Mouse (Mus musculus): ENCODE measurements around the gene Tmem115. TPM values are rescaled to one million over a fixed set of nuclear protein-coding genes. Genes with fewer than 3 reads are reported as not detected.

Gene Tmem115
- total and polyA plus RNA-seq, 2 experiments: 10.9 to 47.3 TPM

DNA sequence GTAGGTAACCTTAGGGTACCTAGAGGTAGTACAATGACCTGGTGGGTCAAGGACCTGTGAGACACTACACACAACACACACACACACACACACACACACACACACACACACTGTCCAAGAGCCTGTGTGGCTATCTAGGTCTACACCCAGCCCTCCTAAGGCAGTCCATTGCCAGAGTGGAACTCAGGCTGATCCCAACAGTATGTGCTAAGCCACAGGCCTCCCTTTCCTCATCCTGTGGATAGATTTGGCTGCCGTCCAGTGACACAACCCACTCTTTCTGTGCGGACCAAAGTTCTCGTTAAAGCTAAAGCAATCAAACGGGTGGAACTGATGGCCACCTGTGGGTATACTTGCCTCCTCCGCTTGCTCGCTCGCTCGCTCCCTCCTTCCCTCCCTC is 43.6 kb upstream of the Tmem115 start:
- DNase-seq (ENCODE audit: extremely low read depth, low read depth, low spot score): peak; percentile 4
- Histone ChIP-seq H3K36me3 (ENCODE audit: control insufficient read depth, insufficient read depth, low read length) (no peaks in the 10 kb centered on the region), H3K4me3 (ENCODE audit: insufficient read depth, low read depth, low read length) (no peak overlapping the region), H3K27me3 (ENCODE audit: control insufficient read depth, insufficient read depth, low read length) (no peaks in the 10 kb centered on the region), H3K9ac (ENCODE audit: low read depth, low read length) (no peak overlapping the region), H3K4me1 (ENCODE audit: control insufficient read depth, insufficient read depth, low read length) (no peaks in the 10 kb centered on the region), H3K27ac (replicated peaks; ENCODE audit: insufficient read depth, low read depth, low read length) (no peak overlapping the region), H3K79me2 (ENCODE audit: control insufficient read depth, insufficient read depth, low read length) (no peaks in the 10 kb centered on the region)
- WGBS: 34% methylated on average over 8 of the region's 8 CpGs
- TF ChIP-seq CTCF (IDR thresholded peaks at IDR 0.05; ENCODE audit: low read depth, low read length) (no peak), POLR2A (IDR thresholded peaks at IDR 0.05; ENCODE audit: extremely low read depth, insufficient read depth, low read length) (no peak)

DNA sequence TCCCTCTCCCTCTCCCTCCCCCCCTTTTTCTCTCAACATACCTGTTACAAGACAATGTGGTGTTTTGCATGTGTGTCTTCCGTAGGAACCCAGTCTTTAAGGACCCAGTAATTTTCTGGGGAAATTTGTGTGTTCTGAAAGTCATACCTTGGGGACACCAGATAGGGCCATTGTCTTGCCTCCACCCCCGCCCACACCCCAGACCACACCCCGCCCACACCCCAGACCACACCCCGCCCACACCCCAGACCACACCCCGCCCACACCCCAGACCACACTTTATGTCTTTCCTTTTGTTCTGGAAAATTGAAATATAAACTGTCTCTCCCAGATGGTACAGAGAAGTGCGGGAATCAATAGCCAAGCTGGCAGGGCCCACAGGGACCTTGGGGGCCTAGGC is 43.1 kb upstream of the Tmem115 start:
- Histone ChIP-seq H3K27me3 (ENCODE audit: control insufficient read depth, insufficient read depth, low read length) (no peaks in the 10 kb centered on the region), H3K4me3 (ENCODE audit: insufficient read depth, low read depth, low read length) (no peak overlapping the region)
- TF ChIP-seq POLR2A (IDR thresholded peaks at IDR 0.05; ENCODE audit: extremely low read depth, insufficient read depth, low read length) (no peak), CTCF (IDR thresholded peaks at IDR 0.05; ENCODE audit: low read depth, low read length) (no peak)

DNA sequence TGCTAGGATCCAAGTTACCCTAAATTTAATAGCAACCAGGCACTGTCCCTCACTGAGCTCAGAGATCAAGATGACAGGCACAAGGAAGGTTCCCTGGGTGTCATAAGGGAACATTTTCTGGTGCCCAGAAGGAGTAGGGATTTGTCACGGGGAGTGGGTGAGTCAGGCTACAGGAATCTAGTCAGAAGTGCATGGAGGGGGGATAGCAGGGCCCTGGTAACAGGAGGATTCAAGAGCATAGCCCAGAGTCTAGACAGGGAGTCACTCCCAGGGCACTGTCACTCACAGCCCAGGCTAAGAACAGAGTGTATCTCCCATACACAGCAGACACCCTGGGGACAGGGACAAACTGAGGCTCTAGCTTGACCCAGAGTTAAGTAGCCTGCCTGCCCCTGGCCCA is 40.2 kb upstream of the Tmem115 start:
- DNase-seq (ENCODE audit: extremely low read depth, low read depth, low spot score): no peak
- H3K9ac ChIP-seq (ENCODE audit: low read depth, low read length): no peak overlapping the region
- H3K4me1 ChIP-seq (ENCODE audit: control insufficient read depth, insufficient read depth, low read length): no peaks in the 10 kb centered on the region
- H3K27ac ChIP-seq (replicated peaks; ENCODE audit: insufficient read depth, low read depth, low read length): no peak overlapping the region
- WGBS: 62% methylated on average over 1 of the region's 1 CpGs
- H3K36me3 ChIP-seq (ENCODE audit: control insufficient read depth, insufficient read depth, low read length): no peaks in the 10 kb centered on the region
- H3K27me3 ChIP-seq (ENCODE audit: control insufficient read depth, insufficient read depth, low read length): no peaks in the 10 kb centered on the region
- no peaks in the 10 kb centered on the region for H3K79me2 ChIP-seq (ENCODE audit: control insufficient read depth, insufficient read depth, low read length)
- TF ChIP-seq POLR2A (IDR thresholded peaks at IDR 0.05; ENCODE audit: extremely low read depth, insufficient read depth, low read length): no peak
- no peak for TF ChIP-seq CTCF (IDR thresholded peaks at IDR 0.05; ENCODE audit: low read depth, low read length)
- H3K4me3 ChIP-seq (ENCODE audit: insufficient read depth, low read depth, low read length): no peak overlapping the region

More for the DNA sequence above, 43.1 kb upstream of the Tmem115 start:
- Histone ChIP-seq H3K27ac (replicated peaks; ENCODE audit: insufficient read depth, low read depth, low read length) (no peak overlapping the region), H3K79me2 (ENCODE audit: control insufficient read depth, insufficient read depth, low read length) (no peaks in the 10 kb centered on the region), H3K36me3 (ENCODE audit: control insufficient read depth, insufficient read depth, low read length) (no peaks in the 10 kb centered on the region), H3K9ac (ENCODE audit: low read depth, low read length) (no peak overlapping the region), H3K4me1 (ENCODE audit: control insufficient read depth, insufficient read depth, low read length) (no peaks in the 10 kb centered on the region)
- 67% methylated on average over 6 of the region's 6 CpGs for WGBS
- no peak for DNase-seq (ENCODE audit: extremely low read depth, low read depth, low spot score)

DNA sequence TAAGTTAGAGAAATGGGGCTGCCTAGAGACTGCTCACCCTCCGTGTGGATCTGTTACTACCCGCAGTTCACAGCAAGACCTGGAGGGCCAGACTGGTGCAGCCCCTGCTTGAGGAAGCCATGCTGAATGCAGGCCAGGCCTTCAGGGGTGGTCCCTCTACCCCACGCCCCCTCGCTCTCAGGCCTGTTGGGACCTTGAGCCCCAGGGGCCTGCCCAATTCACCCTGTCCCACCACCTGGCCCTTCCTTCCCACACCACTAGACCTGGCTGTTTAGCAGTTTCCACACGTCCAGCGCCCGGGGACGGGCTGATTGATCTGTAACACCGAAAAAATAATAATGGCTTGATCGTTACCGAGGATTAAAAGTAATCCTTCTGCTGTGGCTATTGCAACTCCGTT is 39.5 kb upstream of the Tmem115 start:
- H3K27me3 ChIP-seq (ENCODE audit: control insufficient read depth, insufficient read depth, low read length): no peaks in the 10 kb centered on the region
- H3K4me1 ChIP-seq (ENCODE audit: control insufficient read depth, insufficient read depth, low read length): no peaks in the 10 kb centered on the region
- no peak for DNase-seq (ENCODE audit: extremely low read depth, low read depth, low spot score)
- 86% methylated on average over 12 of the region's 12 CpGs for WGBS
- no peak overlapping the region for H3K4me3 ChIP-seq (ENCODE audit: insufficient read depth, low read depth, low read length)
- TF ChIP-seq CTCF (IDR thresholded peaks at IDR 0.05; ENCODE audit: low read depth, low read length): no peak
- no peak for TF ChIP-seq POLR2A (IDR thresholded peaks at IDR 0.05; ENCODE audit: extremely low read depth, insufficient read depth, low read length)
- no peak overlapping the region for H3K27ac ChIP-seq (replicated peaks; ENCODE audit: insufficient read depth, low read depth, low read length)
- no peak overlapping the region for H3K9ac ChIP-seq (ENCODE audit: low read depth, low read length)
- H3K36me3 ChIP-seq (ENCODE audit: control insufficient read depth, insufficient read depth, low read length): no peaks in the 10 kb centered on the region
- no peaks in the 10 kb centered on the region for H3K79me2 ChIP-seq (ENCODE audit: control insufficient read depth, insufficient read depth, low read length)

DNA sequence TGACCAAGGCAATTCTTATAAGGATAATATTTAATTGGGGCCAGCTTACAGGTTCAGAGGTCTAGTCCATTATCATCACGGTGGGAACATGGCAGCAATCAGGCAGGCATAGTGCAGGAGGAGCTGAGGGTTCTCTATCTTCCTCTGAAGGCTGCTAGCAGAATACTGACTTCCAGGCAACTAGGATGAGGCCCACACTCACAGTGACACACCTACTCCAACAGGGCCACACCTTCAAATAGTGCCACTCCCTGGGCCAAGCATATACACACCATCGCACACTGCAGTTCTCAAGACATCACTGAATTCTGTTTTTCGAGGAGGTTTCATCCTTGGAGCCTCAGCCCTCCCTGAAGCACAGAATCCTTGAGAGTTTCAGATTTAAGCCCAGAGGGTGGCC is 37.4 kb upstream of the Tmem115 start:
- H3K4me1 ChIP-seq (ENCODE audit: control insufficient read depth, insufficient read depth, low read length): no peaks in the 10 kb centered on the region
- H3K27me3 ChIP-seq (ENCODE audit: control insufficient read depth, insufficient read depth, low read length): no peaks in the 10 kb centered on the region
- H3K79me2 ChIP-seq (ENCODE audit: control insufficient read depth, insufficient read depth, low read length): no peaks in the 10 kb centered on the region
- DNase-seq (ENCODE audit: extremely low read depth, low read depth, low spot score): no peak
- no peaks in the 10 kb centered on the region for H3K36me3 ChIP-seq (ENCODE audit: control insufficient read depth, insufficient read depth, low read length)
- WGBS: 72% methylated on average over 3 of the region's 3 CpGs
- TF ChIP-seq POLR2A (IDR thresholded peaks at IDR 0.05; ENCODE audit: extremely low read depth, insufficient read depth, low read length): no peak
- TF ChIP-seq CTCF (IDR thresholded peaks at IDR 0.05; ENCODE audit: low read depth, low read length): no peak
- no peak overlapping the region for H3K27ac ChIP-seq (replicated peaks; ENCODE audit: insufficient read depth, low read depth, low read length)
- H3K9ac ChIP-seq (ENCODE audit: low read depth, low read length): no peak overlapping the region
- H3K4me3 ChIP-seq (ENCODE audit: insufficient read depth, low read depth, low read length): no peak overlapping the region

DNA sequence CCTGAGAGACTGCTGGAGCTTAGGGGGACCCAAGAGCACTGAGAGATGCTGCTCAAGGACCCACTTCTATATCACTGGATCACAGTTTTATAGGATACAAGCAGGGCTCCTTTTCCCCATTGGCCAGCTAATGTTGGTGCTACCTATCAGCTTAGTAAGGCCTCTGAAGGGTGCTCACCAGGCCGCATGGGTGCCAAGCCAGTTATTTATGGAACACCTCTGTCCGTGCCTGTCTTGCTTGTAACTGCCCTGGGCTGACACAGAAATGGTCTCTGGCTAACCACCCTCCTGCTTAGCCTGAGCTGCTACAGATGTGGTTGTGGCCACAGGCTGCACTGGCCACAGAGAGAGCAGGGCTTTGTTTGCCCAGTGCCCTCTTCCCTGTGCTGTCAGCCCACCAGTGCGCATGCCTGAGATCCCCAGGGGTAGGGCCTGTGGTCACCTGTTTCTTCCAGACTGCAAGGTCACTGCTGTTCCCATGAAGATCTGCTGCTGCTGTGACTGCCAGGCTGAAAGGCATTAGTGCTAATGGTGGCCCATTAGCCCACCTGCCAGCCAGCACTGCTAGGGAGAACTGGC is 32.9 kb upstream of the Tmem115 start:
- no peak for DNase-seq (ENCODE audit: extremely low read depth, low read depth, low spot score)

More for the DNA sequence above, 32.9 kb upstream of the Tmem115 start:
- no peak overlapping the region for H3K9ac ChIP-seq (ENCODE audit: low read depth, low read length)
- no peaks in the 10 kb centered on the region for H3K27me3 ChIP-seq (ENCODE audit: control insufficient read depth, insufficient read depth, low read length)
- no peaks in the 10 kb centered on the region for H3K36me3 ChIP-seq (ENCODE audit: control insufficient read depth, insufficient read depth, low read length)
- no peak for TF ChIP-seq CTCF (IDR thresholded peaks at IDR 0.05; ENCODE audit: low read depth, low read length)
- no peak for TF ChIP-seq POLR2A (IDR thresholded peaks at IDR 0.05; ENCODE audit: extremely low read depth, insufficient read depth, low read length)
- H3K4me3 ChIP-seq (ENCODE audit: insufficient read depth, low read depth, low read length): no peak overlapping the region
- H3K79me2 ChIP-seq (ENCODE audit: control insufficient read depth, insufficient read depth, low read length): no peaks in the 10 kb centered on the region
- H3K27ac ChIP-seq (replicated peaks; ENCODE audit: insufficient read depth, low read depth, low read length): no peak overlapping the region
- H3K4me1 ChIP-seq (ENCODE audit: control insufficient read depth, insufficient read depth, low read length): no peaks in the 10 kb centered on the region
- 86% methylated on average over 3 of the region's 3 CpGs for WGBS

Measured in liver, adult 2 months (tissue).